Mouse (Mus musculus) olfactory bulb, adult 2 months (tissue): ENCODE data around the gene Rnf114.

ENCODE experiments used
- CTCF ChIP-seq: fragments of 200-500 bp; IDR thresholded peaks from 2 replicates; pipeline ENCODE4 v1.5.1; 2012; ENCODE audit warnings: low read depth, mild to moderate bottlenecking, low read length, moderate library complexity; ENCODE audit not compliant: insufficient read depth
- POLR2A ChIP-seq: fragments of 200-500 bp; IDR thresholded peaks from 2 replicates; pipeline ENCODE4 v1.6.1; 2012; ENCODE audit warnings: mild to moderate bottlenecking, low read depth, low read length, moderate library complexity; ENCODE audit not compliant: insufficient read depth

DNA sequence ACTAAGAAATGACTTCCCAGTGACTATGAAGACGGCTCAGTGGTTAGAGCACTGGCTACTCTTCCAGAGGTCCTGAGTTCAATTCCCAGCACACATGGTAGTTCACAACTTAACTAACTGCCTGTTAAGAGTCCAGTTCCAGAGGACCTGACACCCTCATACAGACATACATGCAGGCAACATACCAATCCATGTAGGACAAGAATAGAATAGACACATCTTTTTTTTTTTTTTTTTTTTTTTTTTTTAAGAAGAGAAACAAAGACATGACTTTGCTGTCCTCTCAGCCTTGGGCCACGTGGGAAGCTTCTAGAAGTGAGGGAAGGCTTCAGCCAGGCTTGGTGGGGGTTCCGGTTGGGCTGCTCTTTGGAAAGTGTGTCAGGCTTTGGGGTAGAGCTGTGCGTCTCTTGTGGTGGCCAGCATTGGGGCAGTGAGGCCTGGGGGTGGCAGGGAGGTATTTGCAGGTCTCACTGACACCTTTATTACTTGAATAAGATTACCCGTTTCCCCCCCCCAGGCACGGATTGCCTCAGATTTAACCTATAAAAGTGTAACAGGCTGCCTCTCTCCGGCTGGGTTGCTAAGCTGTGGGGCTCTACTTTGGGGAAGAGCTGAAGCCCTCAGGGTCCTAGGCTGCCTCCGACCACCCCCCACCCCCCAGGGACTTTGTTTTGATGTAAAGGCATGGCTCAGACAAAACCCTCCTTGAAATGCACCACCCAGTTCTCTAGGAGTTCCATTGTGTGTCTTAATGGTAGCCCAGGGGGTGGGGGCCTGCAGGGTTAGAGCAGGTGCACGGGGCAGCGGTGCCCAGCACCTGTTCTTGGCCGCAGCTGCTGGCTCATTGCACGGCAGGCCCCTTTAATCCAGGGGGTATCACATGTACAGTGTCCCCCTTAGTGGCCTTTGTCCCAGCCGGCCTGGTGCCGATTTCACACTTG is 47.4 kb downstream of the Rnf114 start:
- TF ChIP-seq CTCF (no peak), POLR2A (no peak)
